Mouse (Mus musculus): ENCODE measurements around the gene Gm3336.

Gm3336 gene

GRCm38 (mm10) chr8:70718297-70718696 is at the start of gene Gm3336:
Gene Gm3336 (plus strand): TSS chr8:70718543.
- peak; percentile 82 for DNase-seq

DNA sequence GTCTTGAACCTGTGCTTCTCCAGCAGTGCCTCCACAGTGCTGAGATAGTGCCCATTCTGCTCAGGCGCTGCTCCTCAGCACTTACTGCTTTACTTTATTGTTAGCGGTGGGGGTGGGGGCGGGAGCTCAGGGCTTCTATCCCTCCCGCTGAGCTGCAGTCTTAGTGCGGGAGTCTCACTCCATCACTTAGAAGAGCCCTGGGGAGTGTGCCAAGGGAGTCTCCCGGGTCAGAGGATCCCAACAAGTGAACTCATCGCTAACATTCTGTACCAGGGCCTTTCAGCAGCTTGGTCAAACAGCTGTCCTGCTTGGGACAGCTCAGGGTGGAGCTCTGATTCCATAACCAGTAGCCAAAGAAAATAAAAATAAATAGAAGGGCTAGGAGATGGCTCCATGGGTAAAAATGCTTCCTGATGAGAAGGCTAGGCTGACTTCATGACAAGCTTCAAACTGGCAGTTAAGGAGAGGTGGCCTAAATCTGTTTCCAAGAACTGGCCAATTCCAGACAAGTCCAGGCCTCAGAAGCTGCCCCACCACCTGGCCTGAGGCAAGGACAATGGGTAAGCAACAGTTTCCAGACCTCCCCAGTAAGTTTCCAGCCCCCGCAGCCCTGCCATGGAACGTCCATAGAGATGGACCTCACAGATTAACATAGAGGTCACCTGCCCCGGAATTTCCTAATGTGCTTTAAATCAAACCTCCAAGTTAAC is 46.6 kb upstream of the Gm3336 start:
- peak; percentile 80 for DNase-seq

- no peak for DNase-seq
These were observed 45.8 kb upstream of the Gm3336 start for GRCm38 (mm10) chr8:70672325-70673078.

DNA sequence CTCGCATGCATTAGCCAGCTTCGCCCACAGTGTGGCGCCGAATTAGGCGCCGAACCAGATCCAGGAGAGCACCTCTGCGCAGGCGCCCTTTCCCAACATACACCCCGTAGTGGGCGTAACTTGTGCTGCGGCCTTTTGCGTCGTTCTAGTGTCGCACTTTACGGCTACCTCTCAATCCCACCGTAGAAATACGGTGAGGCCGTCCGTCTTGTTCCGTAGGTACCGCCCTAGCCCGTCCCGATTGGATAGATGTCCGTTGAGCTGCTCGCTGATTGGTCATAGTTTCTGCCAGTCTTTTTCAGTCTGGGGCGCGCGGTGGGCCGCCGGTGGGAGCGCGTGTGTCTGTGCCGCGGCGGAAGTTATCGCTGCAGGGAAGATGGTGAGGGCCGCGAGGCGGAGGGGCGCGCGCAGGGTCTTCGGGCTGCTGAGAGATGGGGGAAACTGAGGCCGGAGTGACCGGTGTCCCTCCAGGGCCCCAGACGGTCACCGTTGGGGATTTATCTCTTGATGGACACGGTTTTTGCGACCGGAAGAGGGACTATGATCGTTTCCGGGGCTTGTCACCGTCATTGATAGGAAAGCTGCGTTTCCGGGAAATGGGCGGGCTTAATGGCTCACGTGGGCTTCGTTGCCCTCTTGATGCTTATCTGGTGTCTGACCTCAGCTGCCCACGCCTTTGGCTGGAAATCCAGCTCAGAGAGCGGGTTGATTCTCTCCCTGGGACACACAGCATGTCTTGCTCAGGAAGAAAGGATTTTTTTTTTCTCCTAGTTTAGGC is 45.1 kb upstream of the Gm3336 start, which contains the start of gene Lsm4:
Gene Lsm4 (plus strand): TSS at position 170 of the 778 bp plus-strand sequence.
- DNase-seq = peak; percentile 97

DNA sequence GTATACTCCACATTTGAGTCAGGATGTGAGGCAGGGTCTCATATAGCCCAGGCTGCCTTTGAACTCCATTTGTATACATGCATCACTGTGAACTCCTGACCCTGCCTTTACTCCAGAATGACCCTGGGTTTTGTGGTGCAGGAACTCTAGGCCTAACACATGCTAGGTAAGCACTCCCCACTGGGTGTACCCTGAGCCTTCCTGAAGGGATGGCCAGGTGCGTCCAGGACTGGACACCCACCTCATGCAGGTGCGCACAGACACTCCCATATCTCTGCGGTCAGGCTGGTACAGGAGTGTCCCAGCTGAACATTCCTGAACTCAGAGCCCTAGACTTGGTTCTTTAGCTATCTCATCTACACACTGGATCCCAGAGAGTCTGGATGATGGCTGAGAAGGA is 44.2 kb upstream of the Gm3336 start:
- DNase-seq = no peak

- DNase-seq = peak; percentile 36
These were observed 43.6 kb upstream of the Gm3336 start for GRCm38 (mm10) chr8:70674716-70675115.

DNA sequence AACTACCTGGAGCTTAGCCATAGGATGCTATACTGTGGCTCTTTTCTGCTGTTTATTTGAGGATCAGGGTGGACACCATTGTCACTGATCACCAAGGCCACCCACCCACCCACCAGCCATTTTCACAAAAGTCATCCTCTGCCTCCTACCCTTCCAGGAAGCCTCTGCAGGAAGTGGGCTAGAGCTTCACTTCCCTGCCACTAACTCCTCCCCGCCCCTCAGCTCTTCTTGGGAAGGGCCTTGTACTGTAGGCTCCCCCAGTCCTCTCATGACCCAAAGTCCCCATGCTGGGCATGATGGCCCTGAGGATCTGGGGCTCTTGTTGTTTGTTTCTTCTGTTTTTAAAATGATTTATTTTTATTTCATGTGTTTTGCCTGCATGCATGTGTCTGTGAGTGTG is 43.0 kb upstream of the Gm3336 start:
- DNase-seq = no peak

- DNase-seq = peak; percentile 58
These were observed 40.8 kb upstream of the Gm3336 start for GRCm38 (mm10) chr8:70677451-70678080.

DNA sequence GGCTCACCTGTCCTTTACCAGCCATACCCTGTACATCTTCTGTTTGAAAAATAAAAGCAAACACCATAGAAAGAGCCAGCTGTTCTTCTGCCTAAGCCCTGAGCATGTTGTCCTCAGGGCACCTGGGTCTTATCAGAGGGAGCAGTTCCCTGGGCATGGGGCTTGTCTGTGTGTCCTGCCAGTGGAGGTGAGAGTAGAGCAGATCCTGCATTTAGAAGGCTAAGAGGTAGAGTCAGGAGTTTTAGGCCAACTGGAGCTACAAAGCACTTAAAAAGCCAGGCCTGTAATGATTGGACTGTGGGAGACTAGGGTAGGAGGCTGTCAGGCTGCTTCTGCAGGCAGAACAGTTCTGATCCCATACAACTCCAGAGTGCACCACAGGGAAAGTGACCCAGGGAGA is 39.7 kb upstream of the Gm3336 start:
- no peak for DNase-seq

- no peak for DNase-seq
These were observed 38.9 kb upstream of the Gm3336 start for GRCm38 (mm10) chr8:70679404-70679803.

GRCm38 (mm10) chr8:70680039-70680438 is 38.3 kb upstream of the Gm3336 start:
- DNase-seq = peak; percentile 67

GRCm38 (mm10) chr8:70681410-70681809 is 36.9 kb upstream of the Gm3336 start:
- DNase-seq = no peak

- peak; percentile 73 for DNase-seq
These were observed 36.1 kb upstream of the Gm3336 start for GRCm38 (mm10) chr8:70682193-70682592.

DNA sequence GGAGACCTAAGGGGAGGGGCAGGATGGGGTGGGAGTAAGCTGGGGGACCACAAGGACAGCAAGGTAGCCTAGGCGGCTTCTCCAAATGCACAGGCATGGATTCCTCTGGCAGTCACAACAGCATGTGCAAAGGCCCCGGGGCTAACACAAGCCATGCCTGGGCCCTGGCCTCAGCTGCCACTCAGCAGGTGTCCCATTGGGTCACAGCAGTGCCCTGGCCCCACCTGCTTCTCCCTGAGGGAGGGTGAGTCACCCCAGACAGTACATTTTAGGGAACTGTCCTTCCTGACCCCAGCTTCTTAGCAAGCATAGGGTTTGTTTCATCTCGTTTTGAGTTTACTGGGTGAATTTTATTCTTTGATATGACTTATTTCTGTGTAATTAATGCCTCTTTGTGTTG is 35.7 kb upstream of the Gm3336 start:
- DNase-seq = no peak

DNA sequence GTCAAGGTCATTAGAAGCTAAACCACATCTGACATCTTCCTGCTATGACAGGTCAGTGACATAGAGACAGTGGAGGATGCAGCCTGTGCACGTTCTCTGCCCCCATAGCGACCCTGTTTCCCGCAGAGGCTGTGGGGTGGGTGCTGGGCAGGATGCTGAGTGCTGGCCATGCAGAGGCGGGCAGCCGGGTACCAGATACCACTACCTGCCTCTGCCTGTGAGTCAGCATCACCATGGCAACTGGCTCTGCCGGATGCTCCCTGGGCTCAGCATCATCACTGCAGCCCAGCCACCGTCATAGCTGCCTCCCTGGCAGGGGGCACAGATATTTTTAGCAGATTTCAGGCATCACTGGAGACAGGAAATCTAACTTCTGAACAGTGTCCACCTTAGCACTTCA is 34.1 kb upstream of the Gm3336 start:
- no peak for DNase-seq

GRCm38 (mm10) chr8:70687576-70687975 is 30.8 kb upstream of the Gm3336 start:
- DNase-seq = peak; percentile 84

- no peak for DNase-seq
These were observed 30.2 kb upstream of the Gm3336 start for GRCm38 (mm10) chr8:70688136-70688535.

GRCm38 (mm10) chr8:70689892-70690390 is 28.4 kb upstream of the Gm3336 start:
- no peak for DNase-seq

GRCm38 (mm10) chr8:70691230-70691629 is 27.1 kb upstream of the Gm3336 start:
- DNase-seq = no peak

GRCm38 (mm10) chr8:70691727-70692231 is 26.6 kb upstream of the Gm3336 start:
- peak; percentile 59 for DNase-seq

- DNase-seq = no peak
These were observed 24.7 kb upstream of the Gm3336 start for GRCm38 (mm10) chr8:70693636-70694035.

GRCm38 (mm10) chr8:70695318-70696018 is 22.9 kb upstream of the Gm3336 start:
- peak; percentile 77 for DNase-seq

Measured in kidney, postnatal 10 days (tissue).